Mouse (Mus musculus) embryonic stem cell, embryonic (primary cell): ENCODE results near the gene Dnajc13.

Source experiments
- CTCF ChIA-PET, 4 experiments: fragments of 300-600 bp in 2 of 4; fragments of 350-600 bp in 2 of 4; sonication (Branson Sonifier 250); formaldehyde crosslinking; loops; one replicate each; lab custom pipeline; 2022; ENCODE audit warnings: inconsistent platforms in 2 of 4; lab: Charles Lee
- POLR2A ChIA-PET, 4 experiments: fragments of 300-600 bp in 2 of 4; fragments of 350-600 bp in 2 of 4; sonication (Branson Sonifier 250); formaldehyde crosslinking; loops; one replicate each; lab custom pipeline; 2022; ENCODE audit warnings: antibody characterized with exemption in 4 of 4, inconsistent platforms in 1 of 4; lab: Charles Lee

The Dnajc13 gene

DNA sequence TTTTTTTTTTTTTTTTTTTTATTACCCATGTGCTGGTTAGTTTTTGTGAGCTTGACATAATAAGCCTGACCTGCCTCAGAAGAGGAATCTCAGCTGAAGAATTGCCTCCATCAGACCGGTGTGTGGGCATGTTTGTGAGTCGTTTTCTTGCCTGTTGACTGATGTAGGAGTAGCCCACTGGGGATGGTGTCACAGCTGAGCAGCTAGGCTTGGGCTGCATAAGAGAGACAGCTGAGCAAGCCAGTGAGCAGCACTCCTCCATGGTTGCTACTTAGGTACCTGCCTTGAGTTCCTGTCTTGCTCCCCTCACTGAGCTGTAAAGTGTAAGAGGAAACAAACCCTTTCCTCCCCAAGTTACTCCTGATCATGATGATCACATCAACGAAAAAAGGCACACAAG, 7.2 kb upstream of the Dnajc13 start:
- CTCF ChIA-PET = interaction anchor here in 1 of 4 experiments (0.6 kb wide), 1 partner anchor 11 kb away, joined by 3 read pairs; no protein-coding TSS in a partner anchor
- POLR2A ChIA-PET = interaction anchor here in 3 of 4 experiments (0.6 to 1.2 kb wide), 6 partner anchors 9 to 722 kb away, joined by 3 to 11 read pairs (median 4); no protein-coding TSS in a partner anchor

- POLR2A ChIA-PET = interaction anchor here in 3 of 4 experiments (0.6 to 1.2 kb wide), 8 partner anchors 9 to 1607 kb away, joined by 3 to 11 read pairs (median 4); no protein-coding TSS in a partner anchor
- CTCF ChIA-PET = interaction anchor here in 2 of 4 experiments (0.6 kb wide), 2 partner anchors 12 to 189 kb away, joined by 3 to 9 read pairs; no protein-coding TSS in a partner anchor
Measured at GRCm38 (mm10) chr9:104269349-104269871, 6.7 kb upstream of the Dnajc13 start.

- POLR2A ChIA-PET = interaction anchor here in 2 of 4 experiments (2.5 to 5.5 kb wide), 2 partner anchors 10 to 15 kb away, joined by 23 to 92 read pairs; no protein-coding TSS in a partner anchor
- CTCF ChIA-PET = no interaction called here
Measured at GRCm38 (mm10) chr9:104264567-104264966, 1.8 kb upstream of the Dnajc13 start.

GRCm38 (mm10) chr9:104262016-104262762, 541 bp downstream of the Dnajc13 start:
- ChIA-PET POLR2A (interaction anchor here (0.6 to 5.5 kb wide), 21 partner anchors 8 to 297 kb away, joined by 3 to 92 read pairs (median 5); partner anchors contain the start of genes Acpp (in 1 of the 4) and Nphp3 (in 1 of the 4)), CTCF (interaction anchor here in 3 of 4 experiments (0.7 to 1.3 kb wide), 5 partner anchors 15 to 702 kb away, joined by 3 to 5 read pairs (median 3); no protein-coding TSS in a partner anchor)

DNA sequence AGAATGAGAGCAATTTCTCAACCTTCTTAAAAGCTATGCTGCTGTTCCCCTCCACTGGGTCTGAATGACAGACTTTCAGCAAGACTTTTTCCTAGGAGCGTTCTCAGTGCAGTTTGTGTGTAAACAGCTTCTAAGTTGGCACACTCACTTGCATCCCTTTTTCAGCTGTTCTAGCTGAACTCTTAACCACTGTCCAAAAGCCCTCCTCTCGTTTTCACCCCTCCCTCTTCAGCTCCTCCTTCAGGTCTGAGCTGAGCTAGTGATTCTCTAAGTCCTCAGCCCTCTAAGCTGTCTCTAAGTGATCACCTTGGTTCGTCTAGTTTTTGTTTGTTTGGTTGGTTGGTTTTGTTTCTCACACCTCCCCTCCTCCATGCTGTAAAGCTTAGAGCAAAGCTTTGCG, 2.4 kb downstream of the Dnajc13 start:
- POLR2A ChIA-PET = interaction anchor here in 2 of 4 experiments (1.0 to 5.5 kb wide), 6 partner anchors 9 to 77 kb away, joined by 3 to 92 read pairs (median 4); partner anchors contain the start of gene Acpp (in 1 of the 2)
- CTCF ChIA-PET = no interaction called here

DNA sequence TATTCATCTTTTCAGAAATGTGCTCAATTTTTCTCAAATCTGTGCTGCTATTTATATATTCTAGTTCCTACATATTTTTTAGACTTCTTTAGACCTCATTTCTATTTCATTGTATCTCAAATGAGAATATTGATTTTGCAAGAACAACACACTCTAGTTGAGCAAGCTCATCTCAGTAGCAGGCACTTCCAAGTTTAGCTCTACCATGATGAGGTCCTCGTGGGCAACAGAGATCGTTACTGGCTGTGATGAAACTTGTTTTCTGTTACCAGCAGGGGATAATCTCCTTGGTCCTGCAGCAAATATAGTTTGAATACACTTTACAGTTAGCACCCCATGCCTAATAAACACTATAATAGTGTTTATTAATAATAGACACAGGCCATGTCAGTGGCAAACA, 6.6 kb downstream of the Dnajc13 start:
- ChIA-PET POLR2A (interaction anchor here in 2 of 4 experiments (0.6 to 1.0 kb wide), 3 partner anchors 11 to 20 kb away, joined by 3 to 4 read pairs (median 3); no protein-coding TSS in a partner anchor), CTCF (interaction anchor here in 1 of 4 experiments (0.6 kb wide), 1 partner anchor 244 kb away, joined by 3 read pairs; no protein-coding TSS in a partner anchor)

DNA sequence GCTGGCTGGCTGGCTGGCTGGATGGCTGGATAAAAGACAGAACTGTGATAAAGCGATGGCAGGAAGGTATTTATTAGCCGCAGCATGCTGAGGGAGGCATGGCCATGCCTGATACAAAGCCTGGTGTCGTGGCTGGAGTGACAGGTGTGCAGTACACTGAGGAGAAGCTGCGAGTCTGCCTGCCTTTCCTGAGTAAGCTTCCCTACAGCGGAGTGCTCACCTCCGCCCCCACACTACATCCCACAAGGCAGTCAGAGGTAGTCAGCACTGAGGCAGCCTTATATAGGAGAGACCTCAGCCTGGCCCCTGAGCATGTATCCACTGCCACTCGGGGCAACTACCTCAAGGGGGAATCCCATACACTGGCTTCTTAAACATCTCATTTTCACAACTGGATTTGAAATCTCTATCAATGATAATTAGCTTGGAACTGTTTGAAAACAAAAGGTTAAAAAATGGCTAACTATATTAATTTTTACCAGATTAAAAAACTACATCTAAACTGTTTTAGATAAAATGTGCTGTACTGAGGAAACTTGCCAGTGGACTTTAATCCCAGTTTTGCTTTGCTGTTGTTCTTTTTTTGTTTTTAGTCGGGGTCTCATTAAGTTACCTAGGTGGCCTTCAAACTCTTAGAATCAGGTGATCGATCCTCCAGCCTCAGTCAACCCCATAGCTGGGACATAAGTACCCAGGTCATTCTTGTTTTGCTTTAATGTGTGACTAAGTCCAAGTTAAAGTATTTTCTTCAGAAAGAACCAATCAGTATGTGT, 8.1 kb downstream of the Dnajc13 start:
- POLR2A ChIA-PET = interaction anchor here in 2 of 4 experiments (0.6 to 10.5 kb wide), 7 partner anchors 7 to 62 kb away, joined by 3 to 92 read pairs (median 4); partner anchors contain the start of gene Dnajc13 (in 2 of the 2)
- CTCF ChIA-PET = interaction anchor here in 1 of 4 experiments (1.2 kb wide), 1 partner anchor 52 kb away, joined by 3 read pairs; no protein-coding TSS in a partner anchor

- CTCF ChIA-PET = interaction anchor here in 1 of 4 experiments (0.8 kb wide), 1 partner anchor 25 kb away, joined by 3 read pairs; no protein-coding TSS in a partner anchor
- POLR2A ChIA-PET = interaction anchor here in 2 of 4 experiments (1.0 to 10.5 kb wide), 5 partner anchors 9 to 48 kb away, joined by 3 to 92 read pairs (median 4); partner anchors contain the start of gene Dnajc13 (in 2 of the 2)
Measured at GRCm38 (mm10) chr9:104252637-104253036, 10.1 kb downstream of the Dnajc13 start.

- POLR2A ChIA-PET = interaction anchor here in 2 of 4 experiments (0.9 to 10.5 kb wide), 6 partner anchors 10 to 177 kb away, joined by 3 to 92 read pairs (median 5); partner anchors contain the start of gene Dnajc13 (in 1 of the 2)
- CTCF ChIA-PET = no interaction called here
Measured at GRCm38 (mm10) chr9:104251687-104252086, 11.0 kb downstream of the Dnajc13 start.

- CTCF ChIA-PET = no interaction called here
Measured at GRCm38 (mm10) chr9:104251111-104251510, 11.6 kb downstream of the Dnajc13 start.

GRCm38 (mm10) chr9:104247307-104247987, 15.3 kb downstream of the Dnajc13 start:
- POLR2A ChIA-PET = interaction anchor here in 1 of 4 experiments (10.5 kb wide), 1 partner anchor 15 kb away, joined by 92 read pairs; the partner anchor contains the start of gene Dnajc13
- CTCF ChIA-PET = interaction anchor here in 1 of 4 experiments (1.0 kb wide), 1 partner anchor 19 kb away, joined by 3 read pairs; no protein-coding TSS in a partner anchor

More at GRCm38 (mm10) chr9:104251111-104251510, 11.6 kb downstream of the Dnajc13 start:
- POLR2A ChIA-PET = interaction anchor here in 3 of 4 experiments (0.6 to 10.5 kb wide), 9 partner anchors 9 to 1981 kb away, joined by 3 to 92 read pairs (median 5); partner anchors contain the start of gene Dnajc13 (in 2 of the 3)

DNA sequence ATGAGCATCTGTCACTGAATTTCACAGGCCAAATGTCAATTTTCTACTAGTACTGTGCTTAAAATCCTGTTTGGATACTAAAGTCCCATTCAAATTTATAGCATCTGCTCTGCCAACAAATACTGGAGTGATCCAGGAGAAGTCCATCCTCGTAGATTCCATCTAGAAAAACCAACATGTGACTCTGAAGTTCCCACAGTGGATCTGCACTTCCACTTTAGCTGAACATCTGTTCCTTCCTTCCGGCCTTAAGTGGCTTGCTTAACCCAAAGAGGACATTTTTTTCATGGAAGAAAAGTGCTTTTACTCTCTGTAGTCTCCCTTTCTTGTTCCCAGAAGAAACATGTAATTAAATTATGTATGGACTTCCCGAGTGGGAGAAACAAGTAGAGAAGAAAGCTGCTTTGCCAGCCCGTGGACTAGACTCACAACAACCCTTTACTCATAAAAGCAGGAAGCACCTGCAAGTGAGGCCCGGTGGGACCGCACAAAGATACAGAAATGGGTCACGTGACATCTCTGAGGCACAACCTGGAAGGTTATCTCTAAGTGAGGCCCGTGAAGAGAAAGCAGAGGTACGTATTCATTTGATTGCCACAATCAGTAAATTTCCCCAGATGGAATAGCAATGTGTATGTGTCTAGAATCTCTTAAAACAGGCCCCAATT, 18.8 kb downstream of the Dnajc13 start:
- CTCF ChIA-PET = no interaction called here
- POLR2A ChIA-PET = interaction anchor here in 1 of 4 experiments (0.6 kb wide), 1 partner anchor 90 kb away, joined by 3 read pairs; no protein-coding TSS in a partner anchor

DNA sequence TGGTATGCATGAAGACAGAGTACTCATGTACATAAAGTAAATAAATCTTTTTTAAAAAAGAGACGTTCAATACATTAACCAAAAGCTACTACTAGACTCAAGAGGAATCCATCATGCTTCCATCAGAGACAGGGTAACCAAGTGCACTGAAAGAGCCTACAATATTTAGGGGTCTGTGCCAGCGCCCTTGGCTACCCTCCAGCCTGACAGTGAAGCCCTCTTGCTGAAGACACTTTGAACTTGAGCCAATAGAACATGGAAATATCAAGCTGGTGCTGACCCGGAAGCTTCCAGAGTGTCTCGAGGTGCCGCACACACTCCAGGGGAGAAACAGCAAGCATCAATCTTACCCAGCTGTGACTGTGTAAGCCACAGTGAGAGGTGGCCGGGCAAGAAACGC, 22.6 kb downstream of the Dnajc13 start:
- ChIA-PET CTCF (interaction anchor here in 1 of 4 experiments (1.0 kb wide), 1 partner anchor 22 kb away, joined by 3 read pairs; no protein-coding TSS in a partner anchor), POLR2A (interaction anchor here in 2 of 4 experiments (0.8 to 2.8 kb wide), 9 partner anchors 8 to 64 kb away, joined by 3 to 11 read pairs (median 4); partner anchors contain the start of gene Dnajc13 (in 1 of the 2))

GRCm38 (mm10) chr9:104239076-104239475, 23.7 kb downstream of the Dnajc13 start:
- POLR2A ChIA-PET = interaction anchor here in 3 of 4 experiments (0.6 to 2.8 kb wide), 9 partner anchors 10 to 93 kb away, joined by 3 to 11 read pairs (median 3); partner anchors contain the start of gene Dnajc13 (in 1 of the 3)
- CTCF ChIA-PET = no interaction called here

DNA sequence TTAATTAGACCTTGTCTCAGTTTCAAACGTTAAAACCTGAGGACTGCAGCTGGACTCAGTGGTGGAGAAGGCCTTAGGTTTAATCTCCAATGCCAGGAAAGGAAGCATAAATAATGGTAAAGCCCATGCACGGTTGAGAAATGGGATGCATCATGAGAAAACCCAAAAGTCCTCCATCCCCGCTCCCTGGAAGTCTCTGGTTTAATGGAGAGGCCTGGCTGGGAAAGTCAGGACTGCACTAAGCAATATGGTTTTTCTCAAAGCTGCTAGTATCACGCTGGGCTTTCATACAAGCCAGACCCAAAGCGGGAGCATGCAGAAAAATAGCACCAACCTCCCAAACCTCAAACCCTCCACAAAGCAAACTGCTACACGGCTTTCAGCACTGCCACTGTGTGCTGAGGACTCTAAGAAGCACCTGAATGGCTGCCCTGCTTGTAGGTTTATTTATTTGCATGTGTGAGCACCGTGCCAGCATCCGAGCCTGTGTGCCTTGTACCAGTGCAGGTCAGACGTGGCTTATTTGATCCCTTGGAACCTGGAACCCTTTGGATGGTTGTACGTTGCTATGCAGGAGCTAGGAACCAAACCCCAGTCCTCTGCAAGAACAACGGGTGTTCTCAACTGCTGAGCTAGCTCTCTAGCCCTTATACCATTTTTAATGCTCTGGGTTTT, 26.3 kb downstream of the Dnajc13 start:
- POLR2A ChIA-PET = interaction anchor here in 1 of 4 experiments (1.1 to 1.7 kb wide), 2 partner anchors 14 to 19 kb away, joined by 3 read pairs; no protein-coding TSS in a partner anchor
- CTCF ChIA-PET = no interaction called here
